Mouse (Mus musculus): ENCODE results near the gene Arhgef3.

DNA sequence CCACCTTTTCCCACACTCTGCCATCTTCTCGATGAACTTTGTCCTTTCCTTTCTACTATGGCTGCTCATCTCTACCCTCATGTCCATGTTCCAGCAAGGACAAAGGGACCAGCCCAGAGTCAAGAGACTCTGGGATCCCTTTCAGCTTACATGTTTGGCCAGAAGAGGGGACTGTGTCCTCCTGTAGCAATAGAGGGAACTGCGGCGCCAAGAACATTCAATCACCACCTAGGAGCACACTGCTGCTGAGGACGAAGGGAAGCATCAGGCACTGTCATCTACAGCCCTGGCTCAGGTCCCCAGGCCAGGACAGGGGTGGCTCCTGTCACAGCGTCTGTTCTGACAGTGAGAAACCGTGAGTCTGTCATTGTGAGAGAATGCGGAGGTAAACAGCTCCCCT, 65.1 kb downstream of the Arhgef3 start:
- no peak for TF ChIP-seq CTCF (IDR thresholded peaks at IDR 0.05; ENCODE audit: borderline replicate concordance, control insufficient read depth, extremely low read depth, insufficient read depth, low read length, poor library complexity)
- TF ChIP-seq POLR2A (IDR thresholded peaks at IDR 0.05; ENCODE audit: control insufficient read depth, extremely low read depth, insufficient read depth, low read length, poor library complexity): no peak

Measured in thymus, adult 2 months (tissue).